Mouse (Mus musculus) right cerebral cortex, postnatal 25 days (tissue): Measurements from ENCODE around the gene Hist1h2ad.
"Not testable (repeated sequence)": the region's sequence is repeated elsewhere in the genome, so short reads cannot be mapped to it uniquely, and the experiment has no call there.

Experiments
- DNase-seq: peaks from one replicate; pipeline ENCODE4 v3.0.0; 2022

The Hist1h2ad gene

GRCm38 (mm10) chr13:23542225-23542980 lies 31.8 kb upstream of the Hist1h2ad start:
- DNase-seq = not testable (repeated sequence)

DNA sequence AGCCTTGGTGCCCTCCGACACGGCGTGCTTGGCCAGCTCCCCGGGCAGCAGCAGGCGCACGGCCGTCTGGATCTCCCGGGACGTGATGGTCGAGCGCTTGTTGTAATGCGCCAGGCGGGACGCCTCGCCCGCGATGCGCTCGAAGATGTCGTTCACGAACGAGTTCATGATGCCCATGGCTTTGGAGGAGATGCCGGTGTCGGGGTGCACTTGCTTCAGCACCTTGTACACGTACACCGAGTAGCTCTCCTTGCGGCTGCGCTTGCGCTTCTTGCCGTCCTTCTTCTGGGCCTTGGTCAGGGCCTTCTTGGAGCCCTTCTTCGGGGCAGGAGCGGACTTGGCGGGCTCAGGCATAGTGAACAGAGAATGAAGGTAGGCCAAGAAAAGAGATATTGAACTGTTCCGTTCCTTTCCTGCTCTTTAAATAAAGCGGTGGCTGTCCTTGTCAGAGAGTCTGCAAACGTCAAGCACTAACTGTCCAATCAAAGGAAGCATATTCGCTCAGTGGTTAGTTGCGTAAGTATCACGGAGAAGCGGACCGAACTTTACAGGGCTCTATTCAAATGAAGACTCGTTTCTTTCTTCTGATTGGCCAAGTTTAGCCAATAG lies 31.1 kb upstream of the Hist1h2ad start, which contains the start of gene Hist1h2bh:
Gene Hist1h2bh (minus strand): TSS at position 394 of the 609 bp plus-strand sequence.
- DNase-seq = peak; percentile 69

- peak; percentile 67 for DNase-seq
Observed at GRCm38 (mm10) chr13:23543965-23544786, 30.0 kb upstream of the Hist1h2ad start, which contains the start of gene Hist1h3f. Gene Hist1h3f, plus strand, starts transcription at chr13:23544052.

- DNase-seq = peak; percentile 19
Observed at GRCm38 (mm10) chr13:23544787-23545120, 29.4 kb upstream of the Hist1h2ad start.

DNA sequence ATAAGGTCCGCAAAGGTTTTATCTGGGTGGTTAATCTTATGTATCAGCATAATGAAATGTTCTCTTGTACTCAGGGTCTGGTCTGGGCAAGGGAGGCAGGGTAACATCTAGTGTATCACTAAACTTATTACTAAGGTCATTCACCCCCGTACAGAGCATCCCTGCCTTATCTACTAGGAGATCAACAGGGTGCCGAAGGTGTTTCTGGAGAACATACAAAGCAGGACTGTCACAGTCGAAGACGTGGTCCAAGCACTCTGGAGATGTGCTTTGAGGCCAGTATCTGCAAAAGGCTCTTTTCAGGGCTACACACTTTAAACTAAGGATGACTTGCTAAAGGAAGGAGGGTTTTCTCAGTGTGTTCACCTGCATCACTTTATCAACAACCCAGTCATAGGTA lies 27.5 kb upstream of the Hist1h2ad start:
- DNase-seq = no peak

GRCm38 (mm10) chr13:23550761-23551145 lies 23.4 kb upstream of the Hist1h2ad start:
- DNase-seq = no peak

DNA sequence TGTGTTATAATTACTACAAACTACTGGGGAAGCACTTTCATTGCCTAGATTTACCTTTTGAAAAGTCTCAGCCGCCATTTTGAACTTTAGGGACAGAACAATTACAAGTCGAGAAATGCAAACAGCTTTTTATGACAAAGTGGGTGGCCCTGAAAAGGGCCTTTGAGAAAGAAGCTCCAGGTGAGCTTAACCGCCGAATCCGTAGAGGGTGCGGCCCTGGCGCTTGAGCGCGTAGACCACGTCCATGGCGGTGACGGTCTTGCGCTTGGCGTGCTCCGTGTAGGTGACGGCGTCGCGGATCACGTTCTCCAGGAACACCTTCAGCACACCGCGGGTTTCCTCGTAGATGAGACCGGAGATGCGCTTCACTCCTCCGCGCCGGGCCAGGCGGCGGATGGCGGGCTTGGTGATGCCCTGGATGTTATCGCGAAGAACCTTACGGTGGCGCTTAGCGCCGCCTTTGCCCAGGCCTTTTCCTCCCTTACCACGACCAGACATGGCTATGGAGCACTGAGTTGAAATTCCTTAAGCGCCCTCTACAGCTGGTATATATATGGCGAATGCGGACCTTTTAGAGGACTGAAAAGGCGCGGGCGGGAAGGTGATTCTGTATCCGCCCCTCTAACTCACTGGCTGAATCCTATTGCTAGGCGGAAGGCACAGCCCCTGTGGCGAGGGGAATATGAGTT lies 22.9 kb upstream of the Hist1h2ad start, which contains the start of gene Hist1h4f:
Gene Hist1h4f (minus strand): TSS at position 503 of the 689 bp plus-strand sequence.
- DNase-seq = peak; percentile 92

- no peak for DNase-seq
Observed at GRCm38 (mm10) chr13:23551931-23552914, 22.0 kb upstream of the Hist1h2ad start.

GRCm38 (mm10) chr13:23552962-23553361 lies 21.2 kb upstream of the Hist1h2ad start, which contains the start of gene Hist1h1d:
Gene Hist1h1d, plus strand, starts transcription at chr13:23553262.
- no peak for DNase-seq

GRCm38 (mm10) chr13:23554393-23554792 lies 19.8 kb upstream of the Hist1h2ad start:
- no peak for DNase-seq

GRCm38 (mm10) chr13:23554925-23555838 lies 19.0 kb upstream of the Hist1h2ad start:
- peak; percentile 79 for DNase-seq

DNA sequence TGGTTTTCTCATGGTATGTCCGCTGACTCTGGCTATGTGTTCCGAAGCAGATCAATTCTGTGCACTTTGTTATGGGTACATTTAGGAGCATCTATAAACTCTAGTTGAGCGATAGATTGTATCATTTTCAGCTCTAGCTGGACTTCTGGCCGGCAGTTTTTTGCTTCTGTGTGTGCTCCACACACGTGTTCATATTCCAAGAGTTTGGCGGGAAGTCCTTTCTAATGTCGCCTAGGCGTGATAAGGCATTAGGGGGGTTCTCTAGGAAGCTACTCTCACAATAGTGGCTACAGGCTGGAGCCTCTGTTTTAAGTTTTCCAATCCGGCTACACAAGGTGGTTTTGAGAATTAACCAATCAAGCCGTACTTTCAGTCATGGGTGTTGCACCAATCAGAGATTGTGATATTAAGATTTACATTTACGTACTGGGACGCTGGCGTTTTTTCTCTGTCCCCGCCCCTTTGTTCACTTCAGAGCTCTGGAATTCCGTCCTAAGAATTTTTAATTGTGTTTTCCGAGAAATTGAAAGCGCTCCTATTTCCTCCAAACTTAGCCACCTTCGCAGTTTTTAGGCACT lies 18.3 kb upstream of the Hist1h2ad start:
- no peak for DNase-seq

GRCm38 (mm10) chr13:23556906-23557305 lies 17.3 kb upstream of the Hist1h2ad start:
- DNase-seq = no peak

DNA sequence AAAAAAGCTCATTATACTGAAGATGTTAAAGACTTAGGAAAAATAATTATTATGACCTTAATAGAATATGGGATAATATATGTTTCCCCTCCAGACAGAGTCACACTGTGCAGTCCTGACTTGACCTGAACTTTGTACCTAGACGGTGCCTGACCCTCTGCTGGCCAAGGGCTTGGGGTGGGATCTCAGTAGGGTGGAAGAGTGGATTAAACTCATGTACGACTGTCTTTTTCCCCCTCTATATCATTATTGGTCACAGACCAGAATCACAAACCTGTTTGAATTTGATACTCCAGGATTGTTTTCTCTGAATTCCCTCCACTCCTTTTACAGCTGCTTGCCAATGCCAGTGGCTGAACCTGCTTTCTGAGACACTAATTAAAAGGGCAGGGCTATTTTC lies 13.5 kb upstream of the Hist1h2ad start:
- not testable (repeated sequence) for DNase-seq

- DNase-seq = not testable (repeated sequence)
Observed at GRCm38 (mm10) chr13:23561531-23561882, 12.7 kb upstream of the Hist1h2ad start.

- peak; percentile 93 for DNase-seq
Observed at GRCm38 (mm10) chr13:23561883-23562659, 12.1 kb upstream of the Hist1h2ad start, which contains the start of gene Hist1h3e. Gene Hist1h3e, minus strand, starts transcription at chr13:23562369.

DNA sequence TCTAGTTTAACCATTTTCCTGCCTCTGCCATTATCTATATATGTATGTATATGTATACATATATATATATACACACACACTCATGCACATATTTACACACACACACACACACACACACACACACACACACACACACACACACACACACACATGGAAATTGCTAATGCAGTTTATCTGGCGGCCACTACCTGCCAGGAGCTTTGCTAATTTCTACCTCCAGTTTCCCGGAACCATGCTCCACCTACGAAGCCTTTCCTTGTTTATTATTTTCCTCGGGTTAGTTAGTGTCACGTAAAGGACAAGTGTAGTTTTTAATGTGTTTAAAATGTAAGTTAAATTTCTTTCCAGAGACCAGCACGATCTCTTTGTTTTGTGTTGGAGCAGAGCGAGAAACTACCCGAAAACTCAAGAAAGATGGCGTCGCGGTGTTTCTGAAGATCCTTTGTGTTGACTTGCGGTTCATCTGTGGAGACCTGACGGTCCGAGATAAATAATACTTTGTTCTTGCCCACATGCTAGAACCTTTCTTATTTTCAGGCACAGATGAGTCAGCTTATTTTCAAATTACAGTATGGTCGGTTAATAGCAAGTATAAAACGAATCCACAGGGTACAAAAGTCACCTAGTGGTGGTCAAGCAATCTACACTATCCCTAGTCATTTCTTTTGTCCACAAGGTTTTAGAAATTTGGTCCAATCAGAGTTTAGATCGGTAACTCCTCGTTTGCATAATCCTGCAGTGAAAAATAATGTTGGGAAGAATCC lies 11.3 kb upstream of the Hist1h2ad start:
- no peak for DNase-seq

GRCm38 (mm10) chr13:23564482-23564881 lies 9.7 kb upstream of the Hist1h2ad start:
- no peak for DNase-seq
